Mouse (Mus musculus) kidney, adult 10 weeks (tissue): Measurements from ENCODE around the gene Rpl14. TPM values are rescaled to one million over a fixed set of nuclear protein-coding genes. Genes with fewer than 3 reads are reported as not detected.

ENCODE experiments used
- polyA plus RNA-seq: library from polyadenylated mRNA; stranded (reverse); fragments of 350-450 nt; fragmentation: Illumina TruSeq; extraction: RNeasy Lipid Tissue Mini Kit (QIAGEN cat#74804); gene quantifications from one replicate; pipeline ENCODE4 v1.2.3, GENCODE M21; 2014; ENCODE audit warnings: low read depth, low replicate concordance

The Rpl14 gene
- polyA plus RNA-seq, result 412 TPM

GRCm38 (mm10) chr9:120570741-120571592 is at the start of gene Rpl14:
TSS of gene Rpl14 (plus strand) at chr9:120571444.

DNA sequence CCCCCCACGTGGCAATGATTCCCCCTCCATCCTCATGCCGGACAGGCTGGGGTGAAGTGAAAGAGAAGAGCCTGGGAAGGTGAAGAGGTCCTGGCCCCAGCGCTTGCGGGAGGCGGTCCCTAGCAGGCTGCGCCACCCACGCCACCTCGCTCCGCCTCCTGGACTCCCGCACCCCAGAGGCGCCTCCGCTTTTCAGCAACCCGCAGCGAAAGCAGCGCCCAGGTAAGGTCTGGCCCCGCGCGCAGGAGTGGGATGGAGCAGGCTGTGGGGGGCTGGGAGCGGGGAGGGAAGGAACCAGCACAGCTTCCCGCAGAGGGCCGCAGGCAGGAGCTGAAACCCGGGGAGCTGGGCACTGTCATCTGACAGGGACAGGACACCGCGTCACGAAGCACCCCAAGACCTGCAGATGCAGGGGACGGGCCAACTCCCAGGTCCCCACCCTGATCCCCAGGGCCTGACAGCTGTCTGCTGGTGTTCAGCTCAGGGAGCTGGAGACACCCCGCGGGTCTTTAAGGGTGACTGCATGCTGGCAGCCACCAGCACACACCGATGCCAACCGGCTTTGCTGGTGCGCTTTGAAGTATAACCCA is 31.5 kb upstream of the Rpl14 start, which contains the start of gene Entpd3:
TSS of gene Entpd3 (plus strand) at position 157 of the 590 bp plus-strand sequence.

Other genes with a start within 250 kb of the Rpl14 start
- gene Eif1b, start 79.2 kb upstream of the Rpl14 start, polyA plus RNA-seq, result 63.5 TPM
- not detected for gene Entpd3, start 31.6 kb upstream of the Rpl14 start, polyA plus RNA-seq